Mouse (Mus musculus): ENCODE results near the gene Gm525.
"Not testable (repeated sequence)": the region's sequence is repeated elsewhere in the genome, so short reads cannot be mapped to it uniquely, and the experiment has no call there.

The Gm525 gene

GRCm38 (mm10) chr11:89073541-89073940 lies at the start of gene Gm525:
Gene Gm525 (plus strand): TSS chr11:89073841.
- no peak for DNase-seq (ENCODE audit: low read depth, low spot score)

GRCm38 (mm10) chr11:89024181-89024881 lies 49.3 kb upstream of the Gm525 start:
- peak; percentile 69 for DNase-seq (ENCODE audit: low read depth, low spot score)

GRCm38 (mm10) chr11:89025603-89026002 lies 48.0 kb upstream of the Gm525 start:
- DNase-seq (ENCODE audit: low read depth, low spot score): no peak

GRCm38 (mm10) chr11:89026117-89026516 lies 47.5 kb upstream of the Gm525 start:
- DNase-seq (ENCODE audit: low read depth, low spot score): no peak

- DNase-seq (ENCODE audit: low read depth, low spot score): no peak
Measured at GRCm38 (mm10) chr11:89027955-89028361, 45.7 kb upstream of the Gm525 start.

GRCm38 (mm10) chr11:89028871-89029405 lies 44.7 kb upstream of the Gm525 start:
- peak; percentile 10 for DNase-seq (ENCODE audit: low read depth, low spot score)

- DNase-seq (ENCODE audit: low read depth, low spot score): no peak
Measured at GRCm38 (mm10) chr11:89030552-89030951, 43.1 kb upstream of the Gm525 start.

- no peak for DNase-seq (ENCODE audit: low read depth, low spot score)
Measured at GRCm38 (mm10) chr11:89031189-89031588, 42.5 kb upstream of the Gm525 start.

GRCm38 (mm10) chr11:89034592-89034991 lies 39.0 kb upstream of the Gm525 start:
- DNase-seq (ENCODE audit: low read depth, low spot score): no peak

GRCm38 (mm10) chr11:89035552-89035951 lies 38.1 kb upstream of the Gm525 start:
- no peak for DNase-seq (ENCODE audit: low read depth, low spot score)

- DNase-seq (ENCODE audit: low read depth, low spot score): no peak
Measured at GRCm38 (mm10) chr11:89038496-89038895, 35.1 kb upstream of the Gm525 start.

- DNase-seq (ENCODE audit: low read depth, low spot score): peak; percentile 38
Measured at GRCm38 (mm10) chr11:89039325-89039724, 34.3 kb upstream of the Gm525 start.

GRCm38 (mm10) chr11:89041073-89041472 lies 32.6 kb upstream of the Gm525 start:
- not testable (repeated sequence) for DNase-seq (ENCODE audit: low read depth, low spot score)

- no peak for DNase-seq (ENCODE audit: low read depth, low spot score)
Measured at GRCm38 (mm10) chr11:89043046-89043445, 30.6 kb upstream of the Gm525 start.

- not testable (repeated sequence) for DNase-seq (ENCODE audit: low read depth, low spot score)
Measured at GRCm38 (mm10) chr11:89045501-89045900, 28.1 kb upstream of the Gm525 start.

GRCm38 (mm10) chr11:89046021-89046420 lies 27.6 kb upstream of the Gm525 start:
- DNase-seq (ENCODE audit: low read depth, low spot score): no peak

GRCm38 (mm10) chr11:89051767-89052166 lies 21.9 kb upstream of the Gm525 start:
- DNase-seq (ENCODE audit: low read depth, low spot score): no peak

GRCm38 (mm10) chr11:89055931-89056690 lies 17.5 kb upstream of the Gm525 start:
- DNase-seq (ENCODE audit: low read depth, low spot score): no peak

- DNase-seq (ENCODE audit: low read depth, low spot score): no peak
Measured at GRCm38 (mm10) chr11:89058515-89059270, 14.9 kb upstream of the Gm525 start.

- DNase-seq (ENCODE audit: low read depth, low spot score): no peak
Measured at GRCm38 (mm10) chr11:89059919-89060422, 13.7 kb upstream of the Gm525 start.

- DNase-seq (ENCODE audit: low read depth, low spot score): peak; percentile 79
Measured at GRCm38 (mm10) chr11:89060423-89061089, 13.1 kb upstream of the Gm525 start.
